Mouse (Mus musculus) right cerebral cortex, postnatal 36 days (tissue): ENCODE results near the gene Car14.

Experiments
- DNase-seq, 2 experiments: peaks; one replicate each; pipeline ENCODE4 v3.0.0; 2022; ENCODE audit warnings: low spot score in 2 of 2, mixed read lengths in 1 of 2

Car14 gene

GRCm38 (mm10) chr3:95855502-95856089 is 48.9 kb downstream of the Car14 start, which contains the start of gene Prpf3:
Gene Prpf3 (minus strand): TSS chr3:95855885.
- DNase-seq: peak; percentile 91 to 92

GRCm38 (mm10) chr3:95851317-95851716 is 53.2 kb downstream of the Car14 start:
- DNase-seq: no peak

- no peak for DNase-seq
Measured at GRCm38 (mm10) chr3:95850611-95851010, 53.9 kb downstream of the Car14 start.
